Comparison of ENCODE assay signal across 8 mouse cellular contexts in the genomic region with DNA sequence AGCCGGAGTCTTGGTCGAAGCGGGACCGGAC. TPM values are rescaled to one million over a fixed set of nuclear protein-coding genes. Genes with fewer than 3 reads are reported as not detected.
DNase-seq lines count a peak whose midpoint lies in the region; ATAC-seq and TF ChIP-seq lines count a peak whose summit lies in the region.

A gene (minus strand): TSS at position 27 of the 31 bp plus-strand sequence.

- ATAC-seq in embryonic facial prominence, embryonic 15.5 days (ENCODE audit: insufficient number of reproducible peaks, low FRiP score, low TSS enrichment, low read depth) = no peak
- ATAC-seq in intestine, embryonic 15.5 days = no peak
- ATAC-seq in megakaryocyte progenitor cell, adult 5-6 weeks (replicated peaks; ENCODE audit: poor library complexity) = no peak
- no peak for ATAC-seq in activated CD4-positive, CD25-positive, alpha-beta regulatory T cell, adult 4 months

- H3K9me3 ChIP-seq in embryonic facial prominence, embryonic 15.5 days (replicated peaks) = no peaks in the 10 kb centered on the region
- no peaks in the 10 kb centered on the region for H3K9me3 ChIP-seq in intestine, embryonic 15.5 days

- no peaks in the 10 kb centered on the region for H3K36me3 ChIP-seq in embryonic facial prominence, embryonic 15.5 days
- H3K36me3 ChIP-seq in intestine, embryonic 15.5 days = no peaks in the 10 kb centered on the region
- no peaks in the 10 kb centered on the region for H3K36me3 ChIP-seq in myocyte (ENCODE audit: control insufficient read depth, insufficient read depth)

- no peak within 1 kb of the TSS for H3K27ac ChIP-seq in layer of hippocampus, adult 2 months
- H3K27ac ChIP-seq in embryonic facial prominence, embryonic 15.5 days (replicated peaks) = no peak within 1 kb of the TSS
- H3K27ac ChIP-seq in intestine, embryonic 15.5 days = no peak within 1 kb of the TSS

- H3K79me2 ChIP-seq in myocyte (ENCODE audit: control insufficient read depth, insufficient read depth) = peaks cover 7% of the 10 kb centered on the region

- no peak for TF ChIP-seq CTCF in layer of hippocampus, adult 2 months (conservative IDR thresholded peaks at IDR 0.05)

- no peak for TF ChIP-seq POLR2A in myocyte (IDR thresholded peaks at IDR 0.05; ENCODE audit: insufficient read length, low read depth)

- H3K4me3 ChIP-seq in layer of hippocampus, adult 2 months = peak within 1 kb of the TSS; percentile 38
- H3K4me3 ChIP-seq in embryonic facial prominence, embryonic 15.5 days (replicated peaks) = peak within 1 kb of the TSS; percentile 44
- peak within 1 kb of the TSS; percentile 45 for H3K4me3 ChIP-seq in intestine, embryonic 15.5 days (replicated peaks)
- H3K4me3 ChIP-seq in myocyte = peak within 1 kb of the TSS; percentile 52

- H3ac ChIP-seq in myocyte (ENCODE audit: control insufficient read depth, insufficient read length) = no peak within 1 kb of the TSS

- 0% methylated on average over 4 of the region's 4 CpGs for WGBS in embryonic facial prominence, embryonic 15.5 days
- 0% methylated on average over 4 of the region's 4 CpGs for WGBS in intestine, embryonic 15.5 days

- H3K4me2 ChIP-seq in embryonic facial prominence, embryonic 15.5 days (replicated peaks) = peak within 1 kb of the TSS; percentile 93
- H3K4me2 ChIP-seq in intestine, embryonic 15.5 days (replicated peaks) = peak within 1 kb of the TSS; percentile 93
- peak within 1 kb of the TSS; percentile 80 for H3K4me2 ChIP-seq in myocyte (ENCODE audit: low read depth)

- peaks cover 62% of the 10 kb centered on the region for H3K27me3 ChIP-seq in embryonic facial prominence, embryonic 15.5 days
- peaks cover 55% of the 10 kb centered on the region for H3K27me3 ChIP-seq in intestine, embryonic 15.5 days (replicated peaks)
- peaks cover 54% of the 10 kb centered on the region for H3K27me3 ChIP-seq in myocyte (ENCODE audit: control insufficient read depth, insufficient read depth, insufficient read length)

- no peak for DNase-seq in layer of hippocampus, adult 2 months (ENCODE audit: low spot score in 2 of 2)
- DNase-seq in layer of hippocampus, adult 9-10 months (ENCODE audit: low spot score) = no peak
- no peak for DNase-seq in urinary bladder, postnatal 4 days (ENCODE audit: low spot score in 2 of 2)

- H3K4me1 ChIP-seq in embryonic facial prominence, embryonic 15.5 days = peaks cover 39% of the 10 kb centered on the region
- peaks cover 23% of the 10 kb centered on the region for H3K4me1 ChIP-seq in intestine, embryonic 15.5 days (replicated peaks)

- H3K9ac ChIP-seq in embryonic facial prominence, embryonic 15.5 days = peak within 1 kb of the TSS; percentile 18; the same call in 1 of the 2 replicates
- peak within 1 kb of the TSS; percentile 42 for H3K9ac ChIP-seq in intestine, embryonic 15.5 days

TF ChIP-seq in myocyte, 11 proteins besides CTCF, POLR2A, EP300 and RAD21:
- no peak for TF ChIP-seq MAX (IDR thresholded peaks at IDR 0.05; ENCODE audit: low read depth)
- no peak for TF ChIP-seq MYOG (IDR thresholded peaks at IDR 0.05; ENCODE audit: control insufficient read depth in 1 of 3, insufficient read depth in 1 of 3, insufficient read length in 2 of 3, low read depth in 2 of 3)
- no peak for TF ChIP-seq TCF12 (IDR thresholded peaks at IDR 0.05; ENCODE audit: insufficient read depth, poor library complexity, severe bottlenecking)
- no peak for TF ChIP-seq MYOD1 (IDR thresholded peaks at IDR 0.05; ENCODE audit: control insufficient read depth in 1 of 3, insufficient read length in 2 of 3, low read depth in 2 of 3)
- TF ChIP-seq POLR2AphosphoS2 (IDR thresholded peaks at IDR 0.05; ENCODE audit: insufficient read length, low read depth) = no peak
- no peak for TF ChIP-seq E2F4 (IDR thresholded peaks at IDR 0.05; ENCODE audit: insufficient read depth)
- no peak for TF ChIP-seq TCF3 (IDR thresholded peaks at IDR 0.05; ENCODE audit: insufficient read length, low read depth)
- no peak for TF ChIP-seq SRF (IDR thresholded peaks at IDR 0.05; ENCODE audit: control insufficient read depth, insufficient read length, low read depth)
- TF ChIP-seq REST (IDR thresholded peaks at IDR 0.05; ENCODE audit: insufficient read depth, insufficient read length) = no peak
- no peak for TF ChIP-seq CEBPB (IDR thresholded peaks at IDR 0.05; ENCODE audit: insufficient read depth, poor library complexity, severe bottlenecking)
- TF ChIP-seq USF1 (IDR thresholded peaks at IDR 0.05; ENCODE audit: low read depth) = no peak

RNA-seq across cellular contexts. Expression of the gene that starts here (rescaled TPM):
- total RNA-seq in layer of hippocampus, adult 2 months (2021) = 1 to 10 TPM; 3.3 to 3.6 TPM
- 9.3 and 9.8 TPM in 2 replicates for polyA plus RNA-seq in embryonic facial prominence, embryonic 15.5 days (2015; fragmentation: Nextera tagmentation; extraction: Ambion mirVana)
- 0.13 and 0.33 TPM in 2 replicates for polyA plus RNA-seq in intestine, embryonic 15.5 days (2015; fragmentation: Nextera tagmentation; extraction: Ambion mirVana)
- not detected for polyA plus RNA-seq in myocyte (2012; fragmentation: generic; extraction: Trizol)
- not detected in 2 replicates for total RNA-seq in megakaryocyte progenitor cell, adult 5-6 weeks (2015)
- total RNA-seq in megakaryocyte progenitor cell, adult 5-6 weeks (2017) = not detected in 2 replicates
- polyA plus RNA-seq in activated CD4-positive, CD25-positive, alpha-beta regulatory T cell, adult 4 months (2017; shearing (Covaris generic)) = not detected

Comparison
In these comparisons a context has a peak if more than half of its experiments do, and no peak if none do; other contexts are left out.
1. RNA of the gene that starts here (total RNA-seq): 3.3 to 3.6 TPM in layer of hippocampus, adult 2 months; not detected in megakaryocyte progenitor cell, adult 5-6 weeks; every median in the first group is over 4 times any median in the second.
2. Peak in every context shown above with its lines, with median percentiles within 50 percentile points of each other: H3K4me3 ChIP-seq and H3K4me2 ChIP-seq.